ENCODE assay signal across 8 mouse cellular contexts in the genomic region with DNA sequence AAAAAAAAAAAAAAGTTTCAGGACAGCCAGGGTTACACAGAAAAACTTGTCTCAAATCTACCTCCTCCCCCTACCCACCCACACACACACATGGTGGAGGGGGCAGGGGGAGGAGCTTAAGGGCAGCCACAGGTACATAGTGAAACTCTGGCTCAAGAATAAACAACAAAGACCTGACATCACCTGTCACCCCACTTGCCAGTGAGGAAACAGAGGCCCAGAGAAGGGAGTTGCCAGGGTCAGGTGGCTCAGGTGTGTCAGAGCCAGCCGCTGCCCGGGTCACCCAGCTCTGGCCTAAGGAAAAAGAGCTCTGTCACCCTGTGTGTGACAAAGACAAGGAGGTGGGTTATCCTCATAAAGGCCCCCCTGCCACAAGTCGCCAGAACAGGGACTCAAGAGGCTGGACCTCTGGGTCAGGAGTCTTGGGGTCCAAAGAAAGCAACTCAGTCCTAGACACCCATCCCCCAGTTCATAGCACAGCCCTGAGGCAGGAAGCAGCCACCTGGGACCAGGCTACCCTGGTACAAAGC. TPM values are rescaled to one million over a fixed set of nuclear protein-coding genes. Genes with fewer than 3 reads are reported as not detected.
DNase-seq lines count a peak whose midpoint lies in the region; ATAC-seq lines count a peak whose summit lies in the region.

No protein-coding gene starts in this region.

- no peak overlapping the region for H3K4me3 ChIP-seq in hindbrain, embryonic 11.5 days (ENCODE audit: low read depth, low read length)
- H3K4me3 ChIP-seq in hindbrain, embryonic 14.5 days (replicated peaks; ENCODE audit: low read length), result no peak overlapping the region
- H3K4me3 ChIP-seq in embryonic facial prominence, embryonic 10.5 days, result no peak overlapping the region
- H3K4me3 ChIP-seq in liver, embryonic 16.5 days (ENCODE audit: low read depth, low read length), result no peak overlapping the region

- H3K4me1 ChIP-seq in hindbrain, embryonic 11.5 days (replicated peaks; ENCODE audit: control insufficient read depth, insufficient read depth, low read length), result peaks cover 17% of the 10 kb centered on the region
- H3K4me1 ChIP-seq in hindbrain, embryonic 14.5 days (replicated peaks; ENCODE audit: control insufficient read depth, insufficient read depth, low read length), result peaks cover 35% of the 10 kb centered on the region
- peaks cover 65% of the 10 kb centered on the region for H3K4me1 ChIP-seq in embryonic facial prominence, embryonic 10.5 days
- peaks cover 28% of the 10 kb centered on the region for H3K4me1 ChIP-seq in liver, embryonic 16.5 days (ENCODE audit: control insufficient read depth, low read depth, low read length)

- WGBS in hindbrain, embryonic 11.5 days, result 60% methylated on average over 3 of the region's 3 CpGs
- 61% methylated on average over 3 of the region's 3 CpGs for WGBS in hindbrain, embryonic 14.5 days
- WGBS in embryonic facial prominence, embryonic 10.5 days, result 55% methylated on average over 3 of the region's 3 CpGs
- WGBS in liver, embryonic 16.5 days (ENCODE audit: insufficient replicate concordance), result 52% methylated on average over 3 of the region's 3 CpGs

- DNase-seq in hindbrain, embryonic 11.5 days (ENCODE audit: low spot score), result no peak
- DNase-seq in hindbrain, embryonic 14.5 days (ENCODE audit: low spot score), result no peak
- peak; percentile 80 for DNase-seq in CD4-positive, CD25-positive, alpha-beta regulatory T cell, adult 2 months (ENCODE audit: low read depth, low spot score)
- no peak for DNase-seq in embryonic facial prominence, embryonic 10.5 days (ENCODE audit: low spot score)
- no peak for DNase-seq in left cerebral cortex, postnatal 36 days (ENCODE audit: low spot score in 2 of 2)
- DNase-seq in right cerebral cortex, postnatal 4 days, result no peak

- H3K4me2 ChIP-seq in hindbrain, embryonic 11.5 days (replicated peaks; ENCODE audit: low read depth, low read length), result no peak overlapping the region
- no peak overlapping the region for H3K4me2 ChIP-seq in hindbrain, embryonic 14.5 days (replicated peaks)
- no peak overlapping the region for H3K4me2 ChIP-seq in liver, embryonic 16.5 days (ENCODE audit: low read depth, low read length)

- no peaks in the 10 kb centered on the region for H3K36me3 ChIP-seq in hindbrain, embryonic 11.5 days (ENCODE audit: control insufficient read depth, insufficient read depth, low read length)
- no peaks in the 10 kb centered on the region for H3K36me3 ChIP-seq in hindbrain, embryonic 14.5 days (replicated peaks; ENCODE audit: control insufficient read depth, insufficient read depth)
- H3K36me3 ChIP-seq in embryonic facial prominence, embryonic 10.5 days (replicated peaks), result no peaks in the 10 kb centered on the region
- no peaks in the 10 kb centered on the region for H3K36me3 ChIP-seq in liver, embryonic 16.5 days (ENCODE audit: control insufficient read depth, insufficient read depth)

- ATAC-seq in hindbrain, embryonic 11.5 days (ENCODE audit: low FRiP score), result peak; percentile 10; the same call in 1 of the 2 replicates
- no peak for ATAC-seq in hindbrain, embryonic 14.5 days (ENCODE audit: low FRiP score)
- ATAC-seq in liver, embryonic 16.5 days (ENCODE audit: low read depth), result peak; percentile 27
- no peak for ATAC-seq in monocyte, adult 5-6 weeks (replicated peaks; ENCODE audit: insufficient number of reproducible peaks, low FRiP score, low TSS enrichment, poor library complexity, severe bottlenecking)

- H3K27ac ChIP-seq in hindbrain, embryonic 11.5 days (ENCODE audit: low read depth, low read length), result no peak overlapping the region
- no peak overlapping the region for H3K27ac ChIP-seq in hindbrain, embryonic 14.5 days
- H3K27ac ChIP-seq in embryonic facial prominence, embryonic 10.5 days (replicated peaks), result peak overlapping the region; percentile 76
- peak overlapping the region; percentile 15; the same call in 1 of the 2 replicates for H3K27ac ChIP-seq in liver, embryonic 16.5 days (ENCODE audit: low read length)

- peaks cover under 1% of the 10 kb centered on the region; the same call in 1 of the 2 replicates for H3K27me3 ChIP-seq in hindbrain, embryonic 11.5 days (ENCODE audit: control insufficient read depth, insufficient read depth, low read length)
- no peaks in the 10 kb centered on the region for H3K27me3 ChIP-seq in hindbrain, embryonic 14.5 days (ENCODE audit: control insufficient read depth, insufficient read depth, low read length)
- peaks cover 16% of the 10 kb centered on the region; the same call in 1 of the 2 replicates for H3K27me3 ChIP-seq in embryonic facial prominence, embryonic 10.5 days (replicated peaks; ENCODE audit: low read depth, poor library complexity, severe bottlenecking)
- peaks cover 25% of the 10 kb centered on the region for H3K27me3 ChIP-seq in liver, embryonic 16.5 days (ENCODE audit: control insufficient read depth, insufficient read depth, low read depth, low read length)

- intact Hi-C loops in left cerebral cortex, postnatal 36 days (cut with DNase I), result no loop called here

- H3K9ac ChIP-seq in hindbrain, embryonic 11.5 days (ENCODE audit: low read depth, low read length), result no peak overlapping the region
- H3K9ac ChIP-seq in hindbrain, embryonic 14.5 days, result no peak overlapping the region
- H3K9ac ChIP-seq in liver, embryonic 16.5 days (ENCODE audit: low read depth, low read length), result no peak overlapping the region

- no peaks in the 10 kb centered on the region for H3K9me3 ChIP-seq in hindbrain, embryonic 11.5 days (ENCODE audit: control insufficient read depth, low read length)
- H3K9me3 ChIP-seq in hindbrain, embryonic 14.5 days (ENCODE audit: control insufficient read depth, low read length), result no peaks in the 10 kb centered on the region
- no peaks in the 10 kb centered on the region for H3K9me3 ChIP-seq in embryonic facial prominence, embryonic 10.5 days
- H3K9me3 ChIP-seq in liver, embryonic 16.5 days (replicated peaks; ENCODE audit: control insufficient read depth, low read length), result no peaks in the 10 kb centered on the region

RNA-seq across cellular contexts. Expression of a gene that starts 27.8 kb away (rescaled TPM):
- 22.0 and 22.6 TPM in 2 replicates for polyA plus RNA-seq in hindbrain, embryonic 11.5 days (2014; fragmentation: Nextera tagmentation; extraction: Ambion mirVana)
- 20.6 and 22.5 TPM in 2 replicates for polyA plus RNA-seq in hindbrain, embryonic 14.5 days (2014; fragmentation: Nextera tagmentation; extraction: Ambion mirVana)
- 27.0 TPM in 2 replicates for polyA plus RNA-seq in embryonic facial prominence, embryonic 10.5 days (2016; fragmentation: Nextera tagmentation; extraction: Ambion mirVana)
- polyA plus RNA-seq in liver, embryonic 16.5 days (2015; fragmentation: Nextera tagmentation; extraction: Ambion mirVana), result 14.8 and 15.5 TPM in 2 replicates
- total RNA-seq in left cerebral cortex, postnatal 36 days (2021), result 10 to 100 TPM; 51.8 to 56.0 TPM
- total RNA-seq in monocyte, adult 5-6 weeks (2017), result 29.6 to 41.9 TPM (median 30.0 TPM) in 3 replicates

RNA-seq across cellular contexts. Expression of a gene that starts 44.5 kb away (rescaled TPM):
- polyA plus RNA-seq in hindbrain, embryonic 11.5 days (2014; fragmentation: Nextera tagmentation; extraction: Ambion mirVana), result 4.6 and 5.5 TPM in 2 replicates
- polyA plus RNA-seq in hindbrain, embryonic 14.5 days (2014; fragmentation: Nextera tagmentation; extraction: Ambion mirVana), result 8.8 and 10.5 TPM in 2 replicates
- 35.9 and 42.0 TPM in 2 replicates for polyA plus RNA-seq in embryonic facial prominence, embryonic 10.5 days (2016; fragmentation: Nextera tagmentation; extraction: Ambion mirVana)
- polyA plus RNA-seq in liver, embryonic 16.5 days (2015; fragmentation: Nextera tagmentation; extraction: Ambion mirVana), result 5.0 and 6.8 TPM in 2 replicates
- total RNA-seq in left cerebral cortex, postnatal 36 days (2021), result 10 to 100 TPM; 33.5 to 58.5 TPM
- total RNA-seq in monocyte, adult 5-6 weeks (2017), result 29.5 to 34.2 TPM (median 34.2 TPM) in 3 replicates

Comparison
In these comparisons a context has a peak if more than half of its experiments do, and no peak if none do; other contexts are left out.
1. ATAC-seq: peak in hindbrain, embryonic 11.5 days (single experiment) and liver, embryonic 16.5 days (single experiment); none in hindbrain, embryonic 14.5 days (single experiment) and monocyte, adult 5-6 weeks (single experiment).
2. H3K27ac ChIP-seq: peak in embryonic facial prominence, embryonic 10.5 days (single experiment) and liver, embryonic 16.5 days (single experiment); none in hindbrain, embryonic 11.5 days (single experiment) and hindbrain, embryonic 14.5 days (single experiment).